Mouse (Mus musculus) liver, adult 2 months (tissue): Measurements from ENCODE around the gene Spsb3.

Experiments used
- CTCF ChIP-seq: fragments of 200-500 bp; IDR thresholded peaks from 2 replicates; pipeline ENCODE4 v1.5.1; 2011; ENCODE audit warnings: low read depth, low read length, control low read depth
- POLR2A ChIP-seq: fragments of 200-500 bp; IDR thresholded peaks from 2 replicates; pipeline ENCODE4 v1.6.1; 2011; ENCODE audit warnings: low read length, control low read depth; ENCODE audit not compliant: insufficient read depth; ENCODE audit errors: extremely low read depth

DNA sequence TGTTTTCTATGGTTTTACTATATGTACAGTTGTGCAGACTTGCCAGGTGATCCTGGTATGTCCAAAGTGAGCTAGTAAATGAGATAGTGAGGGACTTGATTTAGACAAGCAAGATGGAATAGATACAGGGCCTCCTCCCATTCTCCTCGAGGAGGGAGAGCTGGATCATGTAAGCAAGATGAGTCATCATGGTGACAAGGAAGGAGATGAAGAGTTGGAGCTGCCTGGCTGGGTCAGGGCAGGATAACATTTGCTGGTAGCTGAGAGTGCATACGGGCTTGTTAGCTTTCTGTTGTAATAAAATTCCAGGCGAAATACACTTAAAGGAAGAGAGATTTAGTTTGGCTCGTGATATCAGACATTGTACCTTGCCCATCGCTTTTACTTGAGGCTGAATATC lies 46.1 kb upstream of the Spsb3 start:
- TF ChIP-seq CTCF = no peak
- TF ChIP-seq POLR2A = no peak
